Mouse (Mus musculus) stomach, embryonic 14.5 days (tissue): ENCODE measurements around the gene Ccnd2. TPM values are rescaled to one million over a fixed set of nuclear protein-coding genes. Genes with fewer than 3 reads are reported as not detected.

Experiments used
- ATAC-seq: fragments of 200-750 bp; cut with Nextera tagmentation; 2 replicates; pipeline ENCODE4 v1.8.0; 2017; ENCODE audit warnings: low read depth, moderate TSS enrichment; ENCODE audit not compliant: insufficient number of reproducible peaks, insufficient read depth, low FRiP score
- H3K27ac ChIP-seq: fragments of 300-500 bp; sonication (generic); 2 replicates; pipeline ENCODE4 v1.5.1; 2014; ENCODE audit warnings: mild to moderate bottlenecking, low read length, moderate library complexity, mixed read lengths
- H3K27me3 ChIP-seq: fragments of 300-500 bp; sonication (generic); 2 replicates; pipeline ENCODE4 v1.6.1; 2014; ENCODE audit warnings: low read length, control low read depth, mixed read lengths; ENCODE audit not compliant: control insufficient read depth, insufficient read depth
- H3K36me3 ChIP-seq: fragments of 300-500 bp; sonication (generic); 2 replicates; pipeline ENCODE4 v1.6.1; 2014; ENCODE audit warnings: mild to moderate bottlenecking, control low read depth, low read length, moderate library complexity, mixed read lengths; ENCODE audit not compliant: control insufficient read depth, insufficient read depth
- H3K4me1 ChIP-seq: fragments of 300-500 bp; sonication (generic); 2 replicates; pipeline ENCODE4 v1.6.1; 2014; ENCODE audit warnings: low read length, control low read depth, mixed read lengths; ENCODE audit not compliant: control insufficient read depth, insufficient read depth
- H3K4me2 ChIP-seq: fragments of 300-500 bp; sonication (generic); replicated peaks from 2 replicates; pipeline ENCODE4 v1.6.1; 2014; ENCODE audit warnings: low read depth, low read length, control low read depth
- H3K4me3 ChIP-seq: fragments of 300-500 bp; sonication (generic); 2 replicates; pipeline ENCODE4 v1.5.1; 2014; ENCODE audit warnings: low read depth, low read length, control low read depth
- H3K9ac ChIP-seq: fragments of 300-500 bp; sonication (generic); replicated peaks from 2 replicates; pipeline ENCODE4 v1.6.1; 2014; ENCODE audit warnings: low read depth, mild to moderate bottlenecking, control low read depth, low read length, moderate library complexity, mixed read lengths
- H3K9me3 ChIP-seq: fragments of 300-500 bp; sonication (generic); 2 replicates; pipeline ENCODE4 v1.6.1; 2016; ENCODE audit warnings: low read depth, low read length, control low read depth; ENCODE audit not compliant: control insufficient read depth
- WGBS: fragments of 180-500 bp; shearing (Covaris S2); extraction: QIAGEN DNeasy Blood & Tissue Kit; methylation state at CpG from one replicate; pipeline ENCODE4 v1.1.7; 2014; 5-methylcytosine and 5-hydroxymethylcytosine counted together
- polyA plus RNA-seq: library from polyadenylated mRNA; unstranded; fragments of >200 nt; fragmentation: Nextera tagmentation; extraction: Ambion mirVana; gene quantifications from 2 replicates; pipeline ENCODE4 v1.2.1, GENCODE M21; 2014

Ccnd2 gene
- polyA plus RNA-seq, 1 experiment from 2014 or later = 1,268 TPM

DNA sequence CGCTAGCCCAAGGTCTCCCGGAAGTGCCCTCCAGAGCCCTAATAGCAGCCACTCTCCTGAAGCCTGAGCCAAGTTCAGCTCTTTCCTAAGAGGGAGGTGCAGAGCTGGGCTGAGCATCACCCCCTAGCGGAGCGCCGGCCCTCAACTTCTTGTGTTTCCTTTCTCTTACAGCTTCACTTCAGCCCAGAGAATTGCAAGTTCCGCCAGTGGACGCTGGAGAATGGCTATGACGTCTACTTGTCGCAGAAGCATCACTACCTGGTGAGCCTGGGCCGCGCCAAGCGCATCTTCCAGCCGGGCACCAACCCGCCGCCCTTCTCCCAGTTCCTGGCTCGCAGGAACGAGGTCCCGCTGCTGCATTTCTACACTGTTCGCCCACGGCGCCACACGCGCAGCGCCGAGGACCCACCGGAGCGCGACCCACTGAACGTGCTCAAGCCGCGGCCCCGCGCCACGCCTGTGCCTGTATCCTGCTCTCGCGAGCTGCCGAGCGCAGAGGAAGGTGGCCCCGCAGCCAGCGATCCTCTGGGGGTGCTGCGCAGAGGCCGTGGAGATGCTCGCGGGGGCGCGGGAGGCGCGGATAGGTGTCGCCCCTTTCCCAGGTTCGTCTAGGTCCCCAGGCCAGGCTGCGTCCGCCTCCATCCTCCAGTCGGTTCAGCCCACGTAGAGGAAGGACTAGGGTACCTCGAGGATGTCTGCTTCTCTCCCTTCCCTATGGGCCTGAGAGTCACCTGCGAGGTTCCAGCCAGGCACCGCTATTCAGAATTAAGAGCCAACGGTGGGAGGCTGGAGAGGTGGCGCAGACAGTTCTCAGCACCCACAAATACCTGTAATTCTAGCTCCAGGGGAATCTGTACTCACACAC lies 71.9 kb downstream of the Ccnd2 start:
- peak overlapping the region; percentile 51 for H3K4me3 ChIP-seq
- H3K9ac ChIP-seq = peak overlapping the region; percentile 40; the same call in 1 of the 2 replicates
- no peaks in the 10 kb centered on the region for H3K9me3 ChIP-seq
- peaks cover 4% of the 10 kb centered on the region; the same call in 1 of the 2 replicates for H3K4me1 ChIP-seq
- H3K36me3 ChIP-seq = no peaks in the 10 kb centered on the region
- ATAC-seq = peak; percentile 65; the same call in 1 of the 2 replicates
- no peak overlapping the region; the same call in 1 of the 2 replicates for H3K27ac ChIP-seq
- peaks cover 14% of the 10 kb centered on the region for H3K27me3 ChIP-seq
- H3K4me2 ChIP-seq = peak overlapping the region; percentile 97
- WGBS = under 1% methylated on average over 57 of the region's 59 CpGs

Other genes with a start within 250 kb of the Ccnd2 start
- gene Dyrk4, start 230.4 kb downstream of the Ccnd2 start, polyA plus RNA-seq = 0.42 TPM in 1 of 2 replicates, not detected in the other
- gene Rad51ap1, start 212.6 kb downstream of the Ccnd2 start, polyA plus RNA-seq = 62.1 and 73.4 TPM in 2 replicates
- 17.6 and 19.5 TPM in 2 replicates for gene D6Wsu163e, start 212.2 kb downstream of the Ccnd2 start, polyA plus RNA-seq
- not detected in 2 replicates for gene Fgf6, start 136.6 kb downstream of the Ccnd2 start, polyA plus RNA-seq
- not detected in 2 replicates for gene Fgf23, start 79.3 kb downstream of the Ccnd2 start, polyA plus RNA-seq
- gene Tigar, start 42.6 kb downstream of the Ccnd2 start, polyA plus RNA-seq = 3.4 and 3.8 TPM in 2 replicates